Mouse (Mus musculus) cortical plate, adult 2 months (tissue): ENCODE measurements around the gene Spag7.

Source experiments
- CTCF ChIP-seq: fragments of 200-500 bp; IDR thresholded peaks from 2 replicates; pipeline ENCODE4 v1.5.1; 2011; ENCODE audit warnings: mild to moderate bottlenecking, control low read depth, low read length; ENCODE audit not compliant: insufficient read depth; ENCODE audit errors: extremely low read depth
- POLR2A ChIP-seq: fragments of 200-500 bp; IDR thresholded peaks from 2 replicates; pipeline ENCODE4 v1.6.1; 2011; ENCODE audit warnings: mild to moderate bottlenecking, low read length, control low read depth; ENCODE audit not compliant: insufficient read depth; ENCODE audit errors: extremely low read depth

GRCm38 (mm10) chr11:70658942-70659341 lies 10.3 kb downstream of the Spag7 start:
- TF ChIP-seq CTCF, result no peak
- no peak for TF ChIP-seq POLR2A
